Mouse (Mus musculus) thymus, adult 18-20 months (tissue): ENCODE data around the gene Sfrp2.

Experiments
- DNase-seq, 2 experiments: peaks; one replicate each; pipeline ENCODE4 v3.0.0; 2022; ENCODE audit warnings: mixed read lengths in 2 of 2

Sfrp2 gene

DNA sequence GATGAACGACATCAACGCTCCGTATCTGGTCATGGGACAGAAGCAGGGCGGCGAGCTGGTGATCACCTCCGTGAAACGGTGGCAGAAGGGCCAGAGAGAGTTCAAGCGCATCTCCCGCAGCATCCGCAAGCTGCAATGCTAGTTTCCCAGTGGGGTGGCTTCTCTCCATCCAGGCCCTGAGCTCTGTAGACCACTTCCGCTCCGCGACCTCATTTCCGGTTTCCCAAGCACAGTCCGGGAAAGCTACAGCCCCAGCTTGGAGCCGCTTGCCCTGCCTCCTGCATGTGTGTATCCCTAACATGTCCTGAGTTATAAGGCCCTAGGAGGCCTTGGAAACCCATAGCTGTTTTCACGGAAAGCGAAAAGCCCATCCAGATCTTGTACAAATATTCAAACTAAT is 7.2 kb downstream of the Sfrp2 start:
- DNase-seq = no peak

DNA sequence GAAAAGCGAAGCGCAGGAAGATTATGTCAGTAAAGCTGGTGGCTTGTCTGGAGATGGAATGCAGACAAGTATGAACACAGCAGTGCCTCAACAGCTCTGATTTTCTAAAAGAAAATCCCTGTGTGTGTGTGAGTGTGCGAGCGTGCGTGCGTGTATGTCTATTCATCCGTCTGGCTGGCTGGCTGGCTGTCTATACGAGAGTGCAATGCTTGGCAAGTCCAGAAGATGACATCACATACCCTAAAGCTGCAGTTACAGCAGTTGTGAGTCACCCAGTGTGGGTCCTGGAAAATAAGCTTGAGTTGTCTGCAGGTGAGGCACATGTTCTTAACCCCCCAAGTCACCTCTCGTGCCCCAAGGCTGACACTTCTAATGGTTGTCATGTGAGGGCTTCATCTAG is 9.3 kb downstream of the Sfrp2 start:
- no peak for DNase-seq

DNA sequence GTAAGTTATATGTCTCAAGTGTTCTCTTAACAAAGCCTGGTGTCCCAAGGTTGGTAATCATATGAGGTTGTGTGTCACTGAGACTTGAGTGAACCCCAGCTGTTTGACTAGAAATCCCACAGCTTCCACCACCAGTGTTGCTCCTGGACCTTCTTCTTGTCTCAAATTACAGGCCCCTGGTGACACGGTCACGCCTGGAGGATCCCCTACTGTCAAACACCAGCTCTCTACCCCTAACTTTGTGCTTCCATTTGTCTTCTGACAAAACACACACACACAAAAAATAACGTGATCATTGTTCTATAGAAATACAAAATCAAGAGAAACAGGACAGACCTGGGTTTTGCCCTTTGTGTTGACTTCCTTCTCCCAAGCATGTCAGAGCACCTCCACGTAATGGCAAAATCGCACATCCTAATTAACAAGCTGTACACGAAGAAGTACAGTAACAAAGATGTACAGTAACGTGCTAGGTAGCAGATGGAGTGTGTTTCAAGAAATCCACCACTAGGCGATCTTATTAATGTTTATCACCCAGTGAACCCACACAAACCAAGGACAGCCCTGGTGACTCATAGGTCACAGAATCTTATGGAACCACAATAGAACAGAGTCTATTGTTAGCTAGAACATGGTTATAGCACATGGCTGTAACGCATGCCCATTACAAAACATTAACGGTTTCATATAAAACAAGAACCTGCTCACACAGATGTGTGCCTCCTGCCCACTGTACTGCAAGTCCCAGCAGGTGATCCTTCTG is 15.5 kb downstream of the Sfrp2 start:
- no peak for DNase-seq

DNA sequence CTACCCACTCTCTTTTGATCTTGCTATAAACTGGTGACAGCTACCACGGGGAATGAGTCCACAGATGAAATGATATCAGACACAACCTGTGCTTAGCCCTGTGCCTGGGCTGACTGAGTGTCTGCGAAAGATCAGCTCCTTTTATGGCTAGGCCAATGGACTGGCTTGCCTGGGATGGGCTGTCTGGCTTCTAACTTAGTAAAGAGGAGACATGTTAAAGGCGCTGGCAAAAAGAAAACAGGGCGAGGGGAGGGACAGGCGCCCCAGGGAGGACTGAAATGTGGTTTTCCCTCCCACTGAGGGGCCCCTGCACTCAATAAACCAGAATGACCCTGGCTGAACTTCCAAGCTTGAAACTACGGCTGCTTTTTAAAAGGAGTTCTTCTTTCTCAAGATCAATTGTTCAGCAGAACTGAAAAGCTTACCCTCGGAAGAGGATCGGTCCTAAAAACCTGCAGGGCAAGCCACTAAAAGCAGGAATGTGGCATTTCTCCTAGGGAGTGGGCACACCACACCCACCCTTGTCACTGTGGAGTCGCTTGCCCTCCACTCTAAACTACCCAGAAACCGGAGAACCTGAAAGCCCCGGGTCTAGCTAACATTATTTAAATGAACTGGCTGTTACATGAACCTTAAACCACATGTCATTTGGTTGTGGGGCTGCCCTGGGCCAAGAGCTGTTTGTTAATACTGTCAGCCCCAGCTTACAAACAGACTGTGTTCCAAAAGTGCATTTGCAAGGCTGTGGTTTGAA is 17.8 kb downstream of the Sfrp2 start:
- DNase-seq = no peak

DNA sequence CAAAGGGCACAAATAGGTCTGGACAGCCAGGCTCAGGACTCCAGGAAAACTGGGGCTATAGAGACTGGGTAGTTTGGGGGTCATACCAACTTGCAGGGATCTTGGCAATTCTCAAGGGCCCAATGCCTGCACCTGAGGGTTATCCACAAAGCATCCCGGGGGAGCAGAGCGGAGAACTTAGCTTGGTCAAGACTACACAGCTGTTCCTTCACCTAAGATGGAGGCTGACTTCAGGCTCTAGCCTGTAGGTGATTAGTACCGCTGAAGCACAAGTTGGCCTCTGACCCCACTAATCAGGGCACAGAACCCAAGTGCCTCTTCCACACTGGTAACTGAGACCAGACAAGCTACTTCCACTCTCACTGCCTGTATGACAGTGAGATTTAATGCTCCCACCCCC is 18.6 kb downstream of the Sfrp2 start:
- DNase-seq = no peak

DNA sequence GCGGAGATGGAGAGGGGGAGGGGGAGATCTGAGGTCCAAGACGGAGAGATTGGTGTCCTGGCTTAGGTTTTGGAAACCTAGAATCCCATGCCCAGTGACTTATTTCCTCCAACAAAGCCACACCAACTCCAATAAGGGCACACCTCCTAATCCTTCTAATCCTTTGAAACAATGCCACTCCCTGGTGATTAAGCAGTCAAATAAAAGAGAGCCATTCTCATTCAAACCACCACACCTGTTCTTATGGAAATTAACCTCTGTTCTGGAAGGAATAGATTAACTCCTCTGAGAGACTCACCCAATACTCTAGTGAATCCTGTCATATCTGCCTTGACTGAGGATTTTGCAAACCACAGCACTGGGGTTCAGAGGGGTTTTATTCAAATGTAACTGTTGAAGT is 21.0 kb downstream of the Sfrp2 start:
- no peak for DNase-seq

DNA sequence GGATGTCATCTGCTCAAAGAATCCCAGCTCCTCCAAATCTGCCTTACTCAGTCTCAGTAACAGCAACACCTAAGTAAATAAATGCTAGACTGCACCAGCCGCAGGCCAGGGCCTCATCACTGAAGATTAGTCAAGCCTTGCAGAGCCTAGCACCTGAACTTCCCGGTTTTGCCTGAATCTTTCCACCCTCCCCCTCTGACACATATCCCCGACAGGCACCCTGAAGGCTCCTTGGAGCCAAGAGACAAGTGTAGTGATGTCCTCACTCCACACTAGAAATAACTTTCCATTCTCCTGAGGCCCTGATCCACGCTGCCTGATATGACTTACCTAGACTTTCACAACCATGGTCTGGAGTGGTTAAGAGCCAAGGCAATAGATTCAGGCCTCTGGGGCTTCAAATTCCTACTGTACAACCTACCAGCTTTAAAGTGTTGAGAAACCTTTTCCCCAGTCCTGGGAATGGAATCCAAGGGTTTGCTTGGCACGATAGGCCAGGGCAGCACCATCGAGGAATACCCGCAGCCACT is 21.7 kb downstream of the Sfrp2 start:
- DNase-seq = no peak

DNA sequence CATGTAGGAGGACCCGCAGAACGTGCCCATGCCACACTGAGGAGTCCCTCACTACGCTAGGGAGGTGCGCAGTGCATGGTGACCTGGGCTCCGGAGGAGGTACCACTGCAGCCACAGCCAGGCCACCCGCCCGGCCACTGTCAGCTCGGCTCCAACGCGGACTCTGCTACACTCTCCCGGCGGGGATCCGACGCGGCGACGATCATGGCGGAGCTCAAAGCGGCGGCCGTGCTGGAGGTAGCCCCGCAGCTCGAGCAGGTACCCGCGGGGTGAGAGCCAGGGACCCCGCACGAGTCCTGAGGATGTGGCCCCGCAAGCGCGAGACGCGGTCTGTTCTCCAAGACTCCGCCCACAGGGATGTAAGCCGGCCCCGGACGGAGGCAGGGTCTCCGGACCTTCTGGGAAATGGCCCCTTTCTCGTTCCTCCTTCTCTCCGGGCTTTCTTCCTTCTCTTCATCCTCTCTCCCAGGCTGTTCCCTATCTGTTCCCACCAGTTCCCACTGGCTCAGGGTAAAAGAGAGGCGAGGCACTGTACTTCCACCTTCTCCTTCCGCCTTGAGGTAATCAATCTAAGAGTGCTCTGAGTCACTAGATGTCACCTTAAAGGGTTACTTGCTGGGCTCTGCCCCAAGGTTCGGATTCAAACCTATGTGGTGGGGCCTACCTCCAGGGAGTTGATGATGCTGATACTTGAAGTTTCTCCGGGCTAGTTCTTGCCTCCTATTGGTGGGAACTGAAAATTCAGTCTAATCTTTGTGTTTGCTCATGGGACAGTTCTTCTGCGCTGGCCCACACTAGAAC is 23.7 kb downstream of the Sfrp2 start:
- no peak for DNase-seq

DNA sequence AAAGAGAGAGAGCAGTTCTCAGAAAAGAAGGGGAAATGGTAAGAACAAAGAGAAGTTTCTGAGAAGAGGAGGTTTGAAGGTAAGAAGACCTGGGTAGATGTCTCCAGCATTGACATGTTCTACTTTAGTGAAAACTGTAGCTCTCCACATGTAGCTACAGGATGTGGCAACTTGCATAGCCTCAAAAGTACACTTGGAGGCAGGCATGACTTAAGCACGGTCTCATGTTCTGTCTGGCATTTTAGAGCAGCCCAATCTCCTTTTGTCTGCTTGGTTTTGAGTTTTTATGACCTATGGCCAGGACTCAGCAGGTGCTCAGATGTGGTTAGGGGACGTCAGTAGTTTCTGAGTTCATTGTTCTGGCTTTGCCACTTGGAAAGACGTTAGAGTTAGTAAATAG is 25.3 kb downstream of the Sfrp2 start:
- DNase-seq = no peak

DNA sequence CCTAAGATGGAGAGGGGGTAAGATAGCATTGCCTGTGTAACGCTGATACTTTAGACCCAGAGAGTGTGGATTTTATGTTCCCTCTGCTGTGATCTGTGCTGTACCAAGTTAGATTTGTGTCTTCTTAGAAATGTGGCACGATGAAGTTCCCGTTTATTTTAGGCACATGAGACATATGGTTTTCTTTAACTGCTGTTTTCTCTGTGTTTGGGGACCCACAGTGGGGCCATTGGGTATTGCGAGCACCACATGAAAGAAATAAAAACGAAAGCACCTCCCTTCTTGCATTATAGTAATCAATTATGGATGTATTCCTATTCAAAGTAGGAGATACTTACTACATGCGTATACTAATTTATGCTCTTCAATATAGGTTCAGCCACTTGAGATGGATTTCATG is 31.0 kb downstream of the Sfrp2 start:
- DNase-seq = no peak

DNA sequence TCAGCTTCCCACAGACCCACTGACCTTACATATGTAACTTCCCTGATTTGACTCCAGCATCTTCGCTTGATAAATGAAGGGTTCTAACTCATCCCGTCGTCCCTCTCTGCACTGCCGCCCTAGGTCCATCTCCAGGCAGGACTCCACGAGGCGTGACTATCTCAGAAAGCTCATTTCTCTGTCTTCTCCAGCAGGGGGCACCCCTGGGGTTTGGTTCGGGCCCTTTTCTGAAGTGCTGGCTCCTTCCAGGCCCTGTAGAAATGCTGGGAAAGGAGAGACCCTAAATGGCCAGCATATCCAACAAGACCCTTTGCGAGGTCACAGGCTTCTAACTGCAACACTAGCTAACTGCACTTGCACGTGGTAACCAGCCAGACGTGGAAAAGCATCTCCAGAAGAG is 31.7 kb downstream of the Sfrp2 start:
- peak; percentile 8 to 10 for DNase-seq

DNA sequence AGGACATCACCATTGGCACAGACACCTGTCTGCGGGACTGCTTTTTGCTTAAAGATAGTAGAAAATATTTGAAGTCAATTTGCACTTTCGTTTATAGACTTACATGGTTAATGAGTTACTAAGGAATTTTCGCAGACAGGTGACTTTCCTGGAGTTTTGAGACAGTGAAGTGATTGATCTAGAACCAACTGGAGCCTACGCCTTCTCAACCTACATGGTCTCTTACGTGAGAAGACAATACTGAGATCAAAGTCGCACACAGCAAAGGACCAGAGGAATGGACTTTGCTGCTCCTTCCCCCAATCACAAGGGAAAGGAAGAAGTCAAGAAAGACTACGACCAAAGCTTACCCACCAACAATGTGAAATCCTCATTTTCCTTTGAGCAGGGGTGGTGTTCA is 33.4 kb downstream of the Sfrp2 start:
- no peak for DNase-seq

DNA sequence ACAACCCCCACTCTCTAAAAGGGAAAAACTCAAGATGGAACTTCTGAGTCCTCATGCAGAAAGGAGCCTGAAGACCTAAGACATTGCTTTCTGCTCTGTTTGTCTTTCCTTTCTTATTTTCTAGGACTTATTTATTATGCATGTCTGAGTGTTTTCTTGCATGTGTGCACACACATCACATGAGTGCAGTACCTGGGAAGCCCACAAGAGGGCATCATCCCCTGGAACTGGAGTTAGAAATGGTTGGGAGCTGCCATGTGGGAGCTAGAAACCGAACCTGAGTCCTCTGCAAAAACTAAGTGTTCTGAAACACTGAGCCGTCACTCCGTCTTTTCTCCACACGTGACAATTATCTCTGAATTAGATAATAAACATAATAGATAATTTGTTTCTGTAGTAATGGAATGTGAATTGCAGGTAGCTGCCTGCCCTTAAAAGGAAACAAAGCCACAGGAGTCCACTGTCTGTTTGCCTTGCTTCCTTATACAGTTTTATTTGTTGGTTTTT is 35.6 kb downstream of the Sfrp2 start:
- no peak for DNase-seq

DNA sequence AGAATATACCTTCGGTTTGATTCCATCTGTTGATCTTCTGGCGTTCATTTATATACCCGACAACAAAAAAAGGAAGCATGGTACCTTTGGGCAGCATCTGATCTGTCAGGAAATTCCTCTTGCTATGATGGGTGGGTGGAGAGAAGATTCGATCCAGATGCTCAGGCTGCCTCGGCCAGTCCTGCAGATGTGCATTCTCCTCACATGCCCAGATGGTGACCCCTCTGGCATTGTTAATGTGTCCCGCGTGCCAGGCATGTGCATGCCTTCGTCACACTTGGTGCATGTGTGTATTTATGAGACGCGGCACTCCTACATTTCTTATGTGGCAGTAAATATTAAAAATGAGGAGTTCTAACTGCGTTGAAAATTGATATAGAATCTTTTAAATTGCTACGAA is 42.4 kb downstream of the Sfrp2 start:
- no peak for DNase-seq

DNA sequence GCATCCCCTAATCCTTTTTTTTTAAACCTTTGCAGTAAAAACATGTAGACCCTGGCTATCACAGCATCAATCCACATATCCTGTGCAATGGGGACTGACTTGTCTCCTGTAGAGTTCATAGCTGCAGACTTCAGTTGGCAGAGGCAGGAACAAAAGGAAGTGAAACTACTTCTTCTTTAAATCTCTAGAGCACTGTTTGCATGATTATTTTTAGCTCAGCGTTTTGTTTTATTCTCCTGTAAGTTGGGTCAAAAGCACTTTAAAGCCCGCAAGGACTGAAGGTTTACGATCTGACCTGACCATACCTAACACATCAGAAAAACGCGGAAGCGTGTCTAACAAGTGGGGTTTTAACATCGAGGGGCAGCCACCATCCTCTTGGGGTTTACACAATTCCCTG is 45.9 kb downstream of the Sfrp2 start:
- no peak for DNase-seq

DNA sequence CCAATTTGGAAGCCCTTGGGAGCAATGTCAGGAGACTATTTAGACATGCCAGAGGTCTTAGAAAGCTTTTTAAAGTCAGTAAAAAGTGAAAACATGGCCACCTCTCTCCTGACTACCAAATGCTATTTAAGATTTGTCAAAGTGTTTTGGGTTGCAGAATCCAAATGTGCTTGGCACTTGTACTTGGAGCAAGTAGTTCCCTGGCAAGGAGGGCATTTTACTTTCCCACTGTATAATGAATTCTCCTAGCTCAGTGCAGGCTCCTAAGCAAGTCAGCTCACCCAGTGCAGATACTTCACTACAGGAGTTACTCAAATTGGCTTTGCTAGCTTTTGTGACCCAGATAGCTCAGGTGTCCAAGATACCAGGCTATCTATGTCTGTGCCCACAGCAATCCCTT is 46.7 kb downstream of the Sfrp2 start:
- DNase-seq = no peak

DNA sequence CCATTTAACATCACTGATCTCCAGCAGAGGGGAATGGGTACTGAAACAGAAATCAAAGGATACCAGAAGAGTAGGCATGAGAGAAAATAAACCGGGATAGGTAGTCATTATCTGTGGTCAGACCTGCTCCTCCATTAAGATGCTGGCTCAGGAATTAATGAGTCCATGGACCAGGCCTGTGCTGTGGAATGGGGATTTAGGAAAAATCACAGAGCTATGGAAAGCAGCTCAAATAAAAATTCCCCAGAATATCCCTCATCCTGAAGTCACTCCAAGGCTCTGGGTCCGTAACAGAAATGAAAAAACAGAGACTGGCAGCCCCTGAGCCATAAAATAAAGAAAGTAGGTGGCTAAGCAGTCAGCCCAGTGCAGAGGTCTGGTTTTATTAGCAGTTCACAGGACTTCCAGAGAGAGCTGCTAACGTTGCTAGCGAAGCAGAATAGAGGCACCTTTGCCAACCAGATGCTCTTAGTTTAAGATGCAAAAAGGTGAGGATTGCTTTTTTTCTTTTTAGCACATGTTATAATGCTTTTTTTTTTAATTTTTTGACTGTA is 50.3 kb downstream of the Sfrp2 start:
- no peak for DNase-seq

DNA sequence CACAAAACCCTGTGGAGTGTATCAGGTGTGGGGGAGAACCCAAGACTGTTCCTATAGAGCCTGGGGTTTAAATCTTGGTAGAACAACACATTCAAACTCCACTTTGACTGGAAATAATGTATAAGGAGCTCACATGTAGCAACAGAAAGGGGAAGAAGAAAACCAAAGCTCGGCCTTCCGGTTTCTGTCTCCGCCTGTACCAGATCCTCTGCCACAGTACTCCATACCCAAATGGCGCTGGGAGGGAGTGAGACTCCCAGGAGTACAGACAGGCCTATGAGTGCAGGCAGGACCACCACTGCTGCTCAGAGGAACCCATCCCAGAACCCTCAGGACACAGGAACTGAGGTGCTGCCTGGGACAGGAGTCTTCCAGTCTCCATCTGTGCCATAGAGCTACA is 57.7 kb downstream of the Sfrp2 start:
- DNase-seq = no peak
